Mouse (Mus musculus) heart, embryonic 13.5 days (tissue): ENCODE data around the gene Ankrd23. TPM values are rescaled to one million over a fixed set of nuclear protein-coding genes. Genes with fewer than 3 reads are reported as not detected.

Source experiments
- ATAC-seq: fragments of 200-750 bp; cut with Nextera tagmentation; 2 replicates; pipeline ENCODE4 v1.8.0; 2017; ENCODE audit warnings: moderate TSS enrichment; ENCODE audit not compliant: insufficient number of reproducible peaks, low FRiP score, low TSS enrichment; ENCODE audit errors: extremely low read depth
- H3K27ac ChIP-seq: fragments of 300-500 bp; sonication (generic); replicated peaks from 2 replicates; pipeline ENCODE4 v1.5.1; 2015; ENCODE audit warnings: moderate library complexity, mild to moderate bottlenecking, inconsistent platforms
- H3K27me3 ChIP-seq: fragments of 300-500 bp; sonication (generic); replicated peaks from 2 replicates; pipeline ENCODE4 v1.6.1; 2015; ENCODE audit warnings: mild to moderate bottlenecking, inconsistent platforms
- H3K36me3 ChIP-seq: fragments of 300-500 bp; sonication (generic); 2 replicates; pipeline ENCODE4 v1.6.1; 2015; ENCODE audit warnings: mild to moderate bottlenecking, inconsistent platforms
- H3K4me1 ChIP-seq: fragments of 300-500 bp; sonication (generic); 2 replicates; pipeline ENCODE4 v1.6.1; 2015; ENCODE audit warnings: inconsistent platforms
- H3K4me2 ChIP-seq: fragments of 300-500 bp; sonication (generic); 2 replicates; pipeline ENCODE4 v1.6.1; 2015; ENCODE audit warnings: inconsistent platforms, mild to moderate bottlenecking, moderate library complexity
- H3K4me3 ChIP-seq: fragments of 300-500 bp; sonication (generic); 2 replicates; pipeline ENCODE4 v1.5.1; 2015; ENCODE audit warnings: moderate library complexity, mild to moderate bottlenecking, inconsistent platforms
- H3K9ac ChIP-seq: fragments of 300-500 bp; sonication (generic); 2 replicates; pipeline ENCODE4 v1.6.1; 2015; ENCODE audit warnings: inconsistent platforms, mild to moderate bottlenecking, moderate library complexity
- H3K9me3 ChIP-seq: fragments of 300-500 bp; sonication (generic); 2 replicates; pipeline ENCODE4 v1.6.1; 2016; ENCODE audit warnings: inconsistent platforms
- WGBS: fragments of 180-500 bp; shearing (Covaris S2); methylation state at CpG from one replicate; pipeline ENCODE4 v1.1.7; 2015; ENCODE audit warnings: mixed read lengths; 5-methylcytosine and 5-hydroxymethylcytosine counted together
- polyA plus RNA-seq: library from polyadenylated mRNA; unstranded; fragments of >200 nt; fragmentation: Nextera tagmentation; extraction: Ambion mirVana; gene quantifications from 2 replicates; pipeline ENCODE4 v1.2.1, GENCODE M21; 2015

Ankrd23 gene
- polyA plus RNA-seq, 1 experiment from 2014 or later: 17.7 TPM

GRCm38 (mm10) chr1:36563197-36563596, 26.5 kb upstream of the Ankrd23 start:
- no peaks in the 10 kb centered on the region for H3K36me3 ChIP-seq
- ATAC-seq: no peak
- H3K4me1 ChIP-seq: peaks cover 70% of the 10 kb centered on the region
- H3K4me3 ChIP-seq: no peak overlapping the region
- no peak overlapping the region for H3K27ac ChIP-seq
- WGBS: 81% methylated on average over 2 of the region's 2 CpGs
- peak overlapping the region; percentile 47; the same call in 1 of the 2 replicates for H3K9ac ChIP-seq
- no peaks in the 10 kb centered on the region; the same call in 1 of the 2 replicates for H3K27me3 ChIP-seq
- no peaks in the 10 kb centered on the region for H3K9me3 ChIP-seq
- no peak overlapping the region for H3K4me2 ChIP-seq

GRCm38 (mm10) chr1:36562388-36562787, 25.7 kb upstream of the Ankrd23 start:
- no peak for ATAC-seq
- Histone ChIP-seq H3K36me3 (no peaks in the 10 kb centered on the region), H3K4me2 (no peak overlapping the region), H3K4me1 (peaks cover 65% of the 10 kb centered on the region), H3K9me3 (no peaks in the 10 kb centered on the region), H3K27me3 (no peaks in the 10 kb centered on the region; the same call in 1 of the 2 replicates), H3K27ac (no peak overlapping the region), H3K9ac (peak overlapping the region; percentile 47; the same call in 1 of the 2 replicates), H3K4me3 (no peak overlapping the region)
- WGBS: 43% methylated on average over 4 of the region's 4 CpGs

- Histone ChIP-seq H3K4me3 (no peak overlapping the region), H3K36me3 (no peaks in the 10 kb centered on the region), H3K4me1 (peaks cover 58% of the 10 kb centered on the region), H3K27me3 (no peaks in the 10 kb centered on the region; the same call in 1 of the 2 replicates), H3K9me3 (no peaks in the 10 kb centered on the region), H3K9ac (no peak overlapping the region), H3K27ac (no peak overlapping the region; the same call in 1 of the 2 replicates), H3K4me2 (no peak overlapping the region)
- no peak for ATAC-seq
- WGBS: 47% methylated on average over 6 of the region's 6 CpGs
Measured at GRCm38 (mm10) chr1:36560903-36561302, 24.2 kb upstream of the Ankrd23 start.

GRCm38 (mm10) chr1:36559888-36560287, 23.2 kb upstream of the Ankrd23 start:
- H3K9me3 ChIP-seq: no peaks in the 10 kb centered on the region
- H3K4me3 ChIP-seq: no peak overlapping the region
- no peak for ATAC-seq
- no peak overlapping the region for H3K9ac ChIP-seq
- 60% methylated on average over 5 of the region's 5 CpGs for WGBS
- H3K36me3 ChIP-seq: peaks cover 8% of the 10 kb centered on the region
- 0 out of 2 replicates have a peak overlapping the region, but pooled peaks have one; percentile 97 for H3K27ac ChIP-seq
- peaks cover 65% of the 10 kb centered on the region for H3K4me1 ChIP-seq
- H3K27me3 ChIP-seq: no peaks in the 10 kb centered on the region; the same call in 1 of the 2 replicates
- H3K4me2 ChIP-seq: 0 out of 2 replicates have a peak overlapping the region, but pooled peaks have one; percentile 89

GRCm38 (mm10) chr1:36559256-36559655, 22.6 kb upstream of the Ankrd23 start:
- Histone ChIP-seq H3K4me1 (peaks cover 67% of the 10 kb centered on the region), H3K4me2 (peak overlapping the region; percentile 89), H3K4me3 (peak overlapping the region; percentile 78), H3K9me3 (no peaks in the 10 kb centered on the region), H3K27ac (peak overlapping the region; percentile 97), H3K36me3 (peaks cover 14% of the 10 kb centered on the region), H3K9ac (peak overlapping the region; percentile 97), H3K27me3 (no peaks in the 10 kb centered on the region; the same call in 1 of the 2 replicates)
- ATAC-seq: no peak
- 6% methylated on average over 4 of the region's 4 CpGs for WGBS

- H3K36me3 ChIP-seq: peaks cover 23% of the 10 kb centered on the region
- H3K9me3 ChIP-seq: no peaks in the 10 kb centered on the region
- H3K4me1 ChIP-seq: peaks cover 65% of the 10 kb centered on the region
- H3K27me3 ChIP-seq: no peaks in the 10 kb centered on the region; the same call in 1 of the 2 replicates
- peak within 1 kb of the TSS; percentile 78 for H3K4me3 ChIP-seq
- H3K27ac ChIP-seq: peak within 1 kb of the TSS; percentile 97
- H3K9ac ChIP-seq: peak within 1 kb of the TSS; percentile 97
- WGBS: 1% methylated on average over 67 of the region's 69 CpGs
- peak within 1 kb of the TSS; percentile 89 for H3K4me2 ChIP-seq
- ATAC-seq: peak; percentile 17; the same call in 1 of the 2 replicates
Measured at GRCm38 (mm10) chr1:36558031-36558993, 21.6 kb upstream of the Ankrd23 start, which contains the start of gene Sema4c. Gene Sema4c, minus strand, starts transcription at chr1:36558349.

- Histone ChIP-seq H3K4me2 (peak overlapping the region; percentile 89), H3K27me3 (no peaks in the 10 kb centered on the region; the same call in 1 of the 2 replicates), H3K27ac (peak overlapping the region; percentile 97), H3K9me3 (no peaks in the 10 kb centered on the region), H3K36me3 (peaks cover 31% of the 10 kb centered on the region), H3K4me1 (peaks cover 57% of the 10 kb centered on the region), H3K4me3 (peak overlapping the region; percentile 78), H3K9ac (peak overlapping the region; percentile 97)
- WGBS: under 1% methylated on average over 48 of the region's 48 CpGs
- ATAC-seq: peak; percentile 64
Measured at GRCm38 (mm10) chr1:36557457-36558011, 20.9 kb upstream of the Ankrd23 start.

- H3K36me3 ChIP-seq: peaks cover 38% of the 10 kb centered on the region
- under 1% methylated on average over 52 of the region's 52 CpGs for WGBS
- H3K9ac ChIP-seq: peak overlapping the region; percentile 97
- ATAC-seq: peak; percentile 55
- H3K27ac ChIP-seq: peak overlapping the region; percentile 97
- peak overlapping the region; percentile 78 for H3K4me3 ChIP-seq
- H3K9me3 ChIP-seq: no peaks in the 10 kb centered on the region
- peak overlapping the region; percentile 89 for H3K4me2 ChIP-seq
- H3K4me1 ChIP-seq: peaks cover 50% of the 10 kb centered on the region
- H3K27me3 ChIP-seq: no peaks in the 10 kb centered on the region; the same call in 1 of the 2 replicates
Measured at GRCm38 (mm10) chr1:36556553-36557456, 20.1 kb upstream of the Ankrd23 start.

- H3K4me1 ChIP-seq: peaks cover 44% of the 10 kb centered on the region
- H3K27me3 ChIP-seq: no peaks in the 10 kb centered on the region; the same call in 1 of the 2 replicates
- peak overlapping the region; percentile 89 for H3K4me2 ChIP-seq
- no peaks in the 10 kb centered on the region for H3K9me3 ChIP-seq
- H3K9ac ChIP-seq: peak overlapping the region; percentile 97
- H3K36me3 ChIP-seq: peaks cover 47% of the 10 kb centered on the region
- peak overlapping the region; percentile 78 for H3K4me3 ChIP-seq
- ATAC-seq: no peak
- 7% methylated on average over 8 of the region's 8 CpGs for WGBS
- H3K27ac ChIP-seq: peak overlapping the region; percentile 97
Measured at GRCm38 (mm10) chr1:36555798-36556395, 19.2 kb upstream of the Ankrd23 start.
